Mouse (Mus musculus): ENCODE results near the gene Cpz. TPM values are rescaled to one million over a fixed set of nuclear protein-coding genes. Genes with fewer than 3 reads are reported as not detected.

Gene Cpz
- total and polyA plus RNA-seq, 3 experiments: 0.10 TPM; not detected in 2

- no peak overlapping the region for H3K27ac ChIP-seq (ENCODE audit: control insufficient read depth, low read depth, low read length)
- H3K4me1 ChIP-seq (ENCODE audit: control insufficient read depth in 1 of 2, insufficient read depth in 2 of 2, low read length in 2 of 2): no peaks in the 10 kb centered on the region
- no peak overlapping the region for H3K9ac ChIP-seq (ENCODE audit: control insufficient read depth, low read depth, low read length, poor library complexity, severe bottlenecking)
- no peaks in the 10 kb centered on the region for H3K36me3 ChIP-seq (ENCODE audit: control insufficient read depth in 1 of 2, insufficient read depth in 2 of 2, low read length in 2 of 2)
- no peak overlapping the region for H3K4me3 ChIP-seq (ENCODE audit: control insufficient read depth in 1 of 2, insufficient read depth in 1 of 2, low read depth in 2 of 2, low read length in 2 of 2)
- no peaks in the 10 kb centered on the region for H3K9me3 ChIP-seq (replicated peaks; ENCODE audit: insufficient read depth, low read length)
- no peaks in the 10 kb centered on the region for H3K79me2 ChIP-seq (ENCODE audit: control insufficient read depth, insufficient read depth, low read length, poor library complexity)
- H3K27me3 ChIP-seq (ENCODE audit: control insufficient read depth in 1 of 2, insufficient read depth in 2 of 2, low read length in 2 of 2): no peaks in the 10 kb centered on the region
- peak; percentile 25 for DNase-seq (ENCODE audit: low read depth, low spot score)
- no peak for TF ChIP-seq MAX (IDR thresholded peaks at IDR 0.05; ENCODE audit: low read length)
- peak; percentile 10 to 50 (median 31); a peak in 4 of 6 replicates for TF ChIP-seq CTCF (IDR thresholded peaks at IDR 0.05 in 2 of 3, conservative IDR thresholded peaks at IDR 0.05 in 1 of 3; ENCODE audit: control insufficient read depth in 1 of 3, insufficient read depth in 1 of 3, low read depth in 2 of 3, low read length in 3 of 3, poor library complexity in 1 of 3, severe bottlenecking in 1 of 3)
- no peak for TF ChIP-seq GATA1 (IDR thresholded peaks at IDR 0.05; ENCODE audit: low read depth, low read length)
- no peak for TF ChIP-seq MYC (IDR thresholded peaks at IDR 0.05; ENCODE audit: low read depth, low read length)
Measured at GRCm38 (mm10) chr5:35536271-35536670, 10.8 kb upstream of the Cpz start.

- TF ChIP-seq RAD21 (IDR thresholded peaks at IDR 0.05; ENCODE audit: low read depth, low read length) (no peak), ZNF384 (IDR thresholded peaks at IDR 0.05; ENCODE audit: low read depth, low read length) (no peak), E2F4 (IDR thresholded peaks at IDR 0.05; ENCODE audit: borderline replicate concordance, low read depth, low read length) (no peak), TAL1 (IDR thresholded peaks at IDR 0.05; ENCODE audit: low read length) (no peak), HCFC1 (IDR thresholded peaks at IDR 0.05; ENCODE audit: low read depth, low read length) (no peak), EP300 (IDR thresholded peaks at IDR 0.05; ENCODE audit: low read depth in 1 of 2, low read length in 2 of 2) (no peak), ZKSCAN1 (IDR thresholded peaks at IDR 0.05; ENCODE audit: low read depth, low read length) (no peak), POLR2A (IDR thresholded peaks at IDR 0.05; ENCODE audit: control insufficient read depth in 1 of 2, insufficient read depth in 1 of 2, low read depth in 1 of 2, low read length in 2 of 2, poor library complexity in 1 of 2) (no peak), NELFE (IDR thresholded peaks at IDR 0.05; ENCODE audit: low read depth, low read length) (no peak), ZMIZ1 (IDR thresholded peaks at IDR 0.05; ENCODE audit: low read depth, low read length) (no peak), SIN3A (IDR thresholded peaks at IDR 0.05; ENCODE audit: low read length) (no peak), ELF1 (IDR thresholded peaks at IDR 0.05; ENCODE audit: low read depth, low read length) (no peak)
- no peaks in the 10 kb centered on the region for H3K4me1 ChIP-seq (ENCODE audit: control insufficient read depth in 1 of 2, insufficient read depth in 2 of 2, low read length in 2 of 2)
- H3K36me3 ChIP-seq (ENCODE audit: control insufficient read depth in 1 of 2, insufficient read depth in 2 of 2, low read length in 2 of 2): no peaks in the 10 kb centered on the region
- H3K9ac ChIP-seq (ENCODE audit: control insufficient read depth, low read depth, low read length, poor library complexity, severe bottlenecking): no peak overlapping the region
- no peaks in the 10 kb centered on the region for H3K79me2 ChIP-seq (ENCODE audit: control insufficient read depth, insufficient read depth, low read length, poor library complexity)
- no peaks in the 10 kb centered on the region for H3K9me3 ChIP-seq (replicated peaks; ENCODE audit: insufficient read depth, low read length)
- no peaks in the 10 kb centered on the region for H3K27me3 ChIP-seq (ENCODE audit: control insufficient read depth in 1 of 2, insufficient read depth in 2 of 2, low read length in 2 of 2)
- H3K4me3 ChIP-seq (ENCODE audit: control insufficient read depth in 1 of 2, insufficient read depth in 1 of 2, low read depth in 2 of 2, low read length in 2 of 2): no peak overlapping the region
- peak; percentile 36 for DNase-seq (ENCODE audit: low read depth, low spot score)
- H3K27ac ChIP-seq (ENCODE audit: control insufficient read depth, low read depth, low read length): no peak overlapping the region
Measured at GRCm38 (mm10) chr5:35531586-35531985, 6.1 kb upstream of the Cpz start.

GRCm38 (mm10) chr5:35530442-35530841 is 4.9 kb upstream of the Cpz start:
- H3K27me3 ChIP-seq (ENCODE audit: control insufficient read depth in 1 of 2, insufficient read depth in 2 of 2, low read length in 2 of 2): no peaks in the 10 kb centered on the region
- H3K9me3 ChIP-seq (replicated peaks; ENCODE audit: insufficient read depth, low read length): no peaks in the 10 kb centered on the region
- no peaks in the 10 kb centered on the region for H3K4me1 ChIP-seq (ENCODE audit: control insufficient read depth in 1 of 2, insufficient read depth in 2 of 2, low read length in 2 of 2)
- TF ChIP-seq CTCF (IDR thresholded peaks at IDR 0.05 in 2 of 3, conservative IDR thresholded peaks at IDR 0.05 in 1 of 3; ENCODE audit: control insufficient read depth in 1 of 3, insufficient read depth in 1 of 3, low read depth in 2 of 3, low read length in 3 of 3, poor library complexity in 1 of 3, severe bottlenecking in 1 of 3): peak; percentile 9 to 28 (median 21); a peak in 1 of 6 replicates
- TF ChIP-seq GATA1 (IDR thresholded peaks at IDR 0.05; ENCODE audit: low read depth, low read length): no peak
- H3K79me2 ChIP-seq (ENCODE audit: control insufficient read depth, insufficient read depth, low read length, poor library complexity): no peaks in the 10 kb centered on the region
- no peak overlapping the region for H3K9ac ChIP-seq (ENCODE audit: control insufficient read depth, low read depth, low read length, poor library complexity, severe bottlenecking)
- peak; percentile 16 for DNase-seq (ENCODE audit: low read depth, low spot score)
- no peak overlapping the region for H3K27ac ChIP-seq (ENCODE audit: control insufficient read depth, low read depth, low read length)
- H3K4me3 ChIP-seq (ENCODE audit: control insufficient read depth in 1 of 2, insufficient read depth in 1 of 2, low read depth in 2 of 2, low read length in 2 of 2): no peak overlapping the region
- H3K36me3 ChIP-seq (ENCODE audit: control insufficient read depth in 1 of 2, insufficient read depth in 2 of 2, low read length in 2 of 2): no peaks in the 10 kb centered on the region

Data from MEL (cell line).